Mouse (Mus musculus) heart, postnatal 0 days (tissue): ENCODE results near the gene Cnga4. TPM values are rescaled to one million over a fixed set of nuclear protein-coding genes. Genes with fewer than 3 reads are reported as not detected.

ENCODE experiments used
- ATAC-seq: fragments of 200-750 bp; cut with Nextera tagmentation; 2 replicates; pipeline ENCODE4 v1.8.0; 2017; ENCODE audit warnings: low read depth, moderate number of reproducible peaks, moderate library complexity; ENCODE audit not compliant: insufficient read depth
- DNase-seq: peaks from one replicate; pipeline ENCODE4 v3.0.0-alpha.2; 2016; ENCODE audit warnings: low spot score
- H3K27ac ChIP-seq: fragments of 300-500 bp; sonication (generic); 2 replicates; pipeline ENCODE4 v1.5.1; 2014; ENCODE audit warnings: low read depth, mild to moderate bottlenecking
- H3K27me3 ChIP-seq: fragments of 300-500 bp; sonication (generic); 2 replicates; pipeline ENCODE4 v1.6.1; 2014; ENCODE audit warnings: low read length, mixed read lengths; ENCODE audit not compliant: control insufficient read depth, insufficient read depth
- H3K36me3 ChIP-seq: fragments of 300-500 bp; sonication (generic); replicated peaks from 2 replicates; pipeline ENCODE4 v1.6.1; 2014; ENCODE audit warnings: low read length, mixed read lengths; ENCODE audit not compliant: control insufficient read depth, insufficient read depth
- H3K4me1 ChIP-seq: fragments of 300-500 bp; sonication (generic); 2 replicates; pipeline ENCODE4 v1.6.1; 2014; ENCODE audit warnings: antibody characterized with exemption; ENCODE audit not compliant: control insufficient read depth, insufficient read depth
- H3K4me2 ChIP-seq: fragments of 300-500 bp; sonication (generic); 2 replicates; pipeline ENCODE4 v1.6.1; 2014; ENCODE audit warnings: low read depth, mild to moderate bottlenecking, low read length, moderate library complexity
- H3K4me3 ChIP-seq: fragments of 300-500 bp; sonication (generic); 2 replicates; pipeline ENCODE4 v1.5.1; 2014; ENCODE audit warnings: low read depth, low read length
- H3K9ac ChIP-seq: fragments of 300-500 bp; sonication (generic); replicated peaks from 2 replicates; pipeline ENCODE4 v1.6.1; 2014; ENCODE audit warnings: low read depth, low read length, mixed read lengths
- H3K9me3 ChIP-seq: fragments of 300-500 bp; sonication (generic); replicated peaks from 2 replicates; pipeline ENCODE4 v1.6.1; 2016; ENCODE audit warnings: low read length; ENCODE audit not compliant: control insufficient read depth
- CTCF ChIP-seq: IDR thresholded peaks from 2 replicates; pipeline ENCODE4 v1.5.1; 2016; ENCODE audit warnings: antibody characterized with exemption, control low read depth, low read depth
- EP300 ChIP-seq: IDR thresholded peaks from 2 replicates; pipeline ENCODE4 v1.6.1; 2016; ENCODE audit warnings: antibody characterized with exemption, low read depth
- WGBS: fragments of 180-500 bp; shearing (Covaris S2); extraction: QIAGEN DNeasy Blood & Tissue Kit; methylation state at CpG from one replicate; pipeline ENCODE4 v1.1.7; 2014; 5-methylcytosine and 5-hydroxymethylcytosine counted together
- polyA plus RNA-seq: library from polyadenylated mRNA; unstranded; fragments of >200 nt; fragmentation: Nextera tagmentation; extraction: Ambion mirVana; gene quantifications from 2 replicates; pipeline ENCODE4 v1.2.1, GENCODE M21; 2015
- total RNA-seq: library from RNA; depleted of rRNA; stranded (reverse); fragments of >200 nt; gene quantifications from 2 replicates; pipeline ENCODE4 v1.2.3, GENCODE M21; 2014; ENCODE audit warnings: low replicate concordance

Gene Cnga4
- total and polyA plus RNA-seq, 2 experiments from 2014 or later: not detected

GRCm38 (mm10) chr7:105387696-105388095 is 16.7 kb upstream of the Cnga4 start:
- WGBS: 86% methylated on average over 2 of the region's 2 CpGs
- H3K36me3 ChIP-seq: peaks cover 64% of the 10 kb centered on the region
- no peak overlapping the region for H3K9ac ChIP-seq

GRCm38 (mm10) chr7:105390236-105390635 is 14.1 kb upstream of the Cnga4 start:
- no peaks in the 10 kb centered on the region for H3K9me3 ChIP-seq
- ATAC-seq (no peak), DNase-seq (no peak)
- H3K27me3 ChIP-seq: no peaks in the 10 kb centered on the region
- H3K9ac ChIP-seq: no peak overlapping the region
- H3K27ac ChIP-seq: no peak overlapping the region
- H3K4me1 ChIP-seq: no peaks in the 10 kb centered on the region
- H3K36me3 ChIP-seq: peaks cover 42% of the 10 kb centered on the region
- TF ChIP-seq EP300 (no peak), CTCF (no peak)
- WGBS: 84% methylated on average over 2 of the region's 2 CpGs
- H3K4me3 ChIP-seq: no peak overlapping the region
- no peak overlapping the region for H3K4me2 ChIP-seq

More at GRCm38 (mm10) chr7:105387696-105388095, 16.7 kb upstream of the Cnga4 start:
- Histone ChIP-seq H3K4me3 (no peak overlapping the region), H3K4me2 (no peak overlapping the region), H3K27ac (no peak overlapping the region), H3K9me3 (no peaks in the 10 kb centered on the region), H3K27me3 (no peaks in the 10 kb centered on the region), H3K4me1 (no peaks in the 10 kb centered on the region)
- DNase-seq: no peak
- no peak for ATAC-seq
- TF ChIP-seq EP300 (no peak), CTCF (no peak)

GRCm38 (mm10) chr7:105394606-105395005 is 9.8 kb upstream of the Cnga4 start:
- H3K4me1 ChIP-seq: 0 out of 2 replicates have a peak, but pooled peaks cover 5% of the 10 kb centered on the region
- WGBS: 89% methylated on average over 1 of the region's 1 CpGs
- H3K4me2 ChIP-seq: no peak overlapping the region
- no peak overlapping the region for H3K27ac ChIP-seq
- DNase-seq (no peak), ATAC-seq (no peak)
- H3K9ac ChIP-seq: no peak overlapping the region
- TF ChIP-seq CTCF: no peak
- no peak for TF ChIP-seq EP300
- H3K36me3 ChIP-seq: peaks cover 12% of the 10 kb centered on the region
- H3K27me3 ChIP-seq: no peaks in the 10 kb centered on the region
- H3K4me3 ChIP-seq: no peak overlapping the region
- H3K9me3 ChIP-seq: no peaks in the 10 kb centered on the region

- TF ChIP-seq CTCF (no peak), EP300 (no peak)
- Histone ChIP-seq H3K9ac (no peak overlapping the region), H3K4me3 (no peak overlapping the region), H3K4me2 (no peak overlapping the region), H3K27ac (no peak overlapping the region), H3K27me3 (no peaks in the 10 kb centered on the region), H3K4me1 (0 out of 2 replicates have a peak, but pooled peaks cover 5% of the 10 kb centered on the region), H3K9me3 (no peaks in the 10 kb centered on the region), H3K36me3 (peaks cover 5% of the 10 kb centered on the region; the same call in 1 of the 2 replicates)
- DNase-seq (no peak), ATAC-seq (no peak)
Measured at GRCm38 (mm10) chr7:105395131-105395820, 9.1 kb upstream of the Cnga4 start.

- Histone ChIP-seq H3K27ac (no peak overlapping the region), H3K4me3 (no peak overlapping the region), H3K4me2 (no peak overlapping the region), H3K9me3 (no peaks in the 10 kb centered on the region), H3K9ac (no peak overlapping the region), H3K4me1 (peaks cover 5% of the 10 kb centered on the region; the same call in 1 of the 2 replicates), H3K27me3 (no peaks in the 10 kb centered on the region), H3K36me3 (peaks cover 5% of the 10 kb centered on the region; the same call in 1 of the 2 replicates)
- no peak for TF ChIP-seq EP300
- TF ChIP-seq CTCF: no peak
- no peak for DNase-seq
- no peak for ATAC-seq
Measured at GRCm38 (mm10) chr7:105396126-105396525, 8.2 kb upstream of the Cnga4 start.
